Mouse (Mus musculus) T-cell, adult 2 months (primary cell): ENCODE data around the gene Ank3.
"Not testable (repeated sequence)": the region's sequence is repeated elsewhere in the genome, so short reads cannot be mapped to it uniquely, and the experiment has no call there.

Experiments
- DNase-seq: peaks from one replicate; pipeline ENCODE4 v3.0.0; 2022; ENCODE audit warnings: low spot score

Ank3 gene

DNA sequence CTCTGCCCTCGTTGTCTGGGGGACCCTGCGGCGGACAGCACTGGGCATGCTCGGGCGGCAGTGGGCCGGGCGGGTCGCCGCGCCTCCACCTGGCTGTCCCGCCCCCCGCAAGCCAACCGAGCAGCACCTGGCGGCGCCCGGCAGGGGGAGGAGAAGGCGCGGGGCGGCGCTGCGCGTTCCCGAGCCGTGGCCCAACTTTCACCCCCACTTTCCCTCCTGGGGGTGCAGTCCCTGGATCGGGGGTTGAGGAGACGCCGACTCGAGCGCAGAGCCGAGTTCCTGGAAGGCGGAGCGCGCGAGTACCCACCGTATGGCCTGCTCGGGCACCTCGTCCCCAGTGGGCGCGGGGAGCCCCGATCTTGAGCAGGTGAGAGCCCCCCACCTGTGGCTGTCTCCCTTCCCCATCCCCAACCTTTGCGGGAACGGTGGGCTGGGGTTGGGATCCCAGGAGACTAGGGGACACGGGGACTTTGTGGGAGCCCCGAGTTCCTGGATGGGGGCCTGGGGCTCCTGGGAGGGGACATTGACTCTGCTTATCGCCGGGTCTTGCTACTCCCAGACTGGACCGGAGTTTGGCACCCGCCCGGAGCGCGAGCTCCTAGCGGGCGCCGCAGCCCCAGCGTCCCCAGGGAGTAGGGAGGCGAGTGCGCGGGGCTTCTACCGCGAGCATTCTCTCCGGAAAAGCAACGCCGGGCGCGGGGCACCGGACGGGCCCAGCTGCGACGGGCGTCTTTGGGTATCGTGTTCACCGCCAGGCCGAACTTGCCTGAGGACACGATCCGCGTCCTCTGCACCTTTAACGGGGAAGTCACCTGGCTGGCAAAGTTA, at the start of gene Ank3:
TSS of gene Ank3 (plus strand) at position 11 of the 828 bp plus-strand sequence.
- no peak for DNase-seq

DNA sequence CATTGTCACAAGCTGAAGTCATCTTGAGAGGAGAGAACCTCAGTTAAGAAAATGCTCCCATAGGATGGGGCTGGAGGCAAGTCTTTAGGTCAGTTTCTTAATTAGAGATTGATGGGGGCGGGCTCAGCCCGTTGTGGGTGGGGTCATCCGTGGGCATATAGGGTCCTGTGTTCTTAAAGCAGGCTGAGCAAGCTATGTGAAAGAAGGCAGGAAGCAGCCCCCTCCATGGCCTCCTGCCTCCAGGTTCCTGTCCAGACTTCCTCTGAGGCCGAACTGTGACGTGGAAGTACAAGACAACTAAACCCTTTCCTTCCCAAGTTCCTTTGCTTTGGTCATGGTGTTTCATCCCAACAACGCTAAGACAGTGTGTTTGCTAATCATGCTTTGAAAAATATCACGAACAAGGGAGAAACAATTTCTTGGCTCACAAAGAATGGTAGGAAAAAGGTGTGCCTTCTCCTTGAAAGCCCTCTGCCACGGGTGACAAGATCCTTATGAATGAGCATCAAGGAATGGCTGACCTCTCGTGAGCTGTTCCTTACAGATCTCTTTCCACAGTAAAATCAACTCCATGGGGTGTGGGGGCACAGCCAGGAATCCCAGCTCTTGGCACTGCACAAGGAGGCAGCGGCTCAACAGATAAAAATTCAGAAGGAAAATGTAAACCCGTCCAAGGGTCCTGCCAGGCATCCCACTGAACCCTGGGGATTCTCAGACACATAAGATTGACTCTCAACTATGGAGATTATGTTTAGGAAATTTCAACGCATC, 47.3 kb upstream of the Ank3 start:
- DNase-seq, result no peak

DNA sequence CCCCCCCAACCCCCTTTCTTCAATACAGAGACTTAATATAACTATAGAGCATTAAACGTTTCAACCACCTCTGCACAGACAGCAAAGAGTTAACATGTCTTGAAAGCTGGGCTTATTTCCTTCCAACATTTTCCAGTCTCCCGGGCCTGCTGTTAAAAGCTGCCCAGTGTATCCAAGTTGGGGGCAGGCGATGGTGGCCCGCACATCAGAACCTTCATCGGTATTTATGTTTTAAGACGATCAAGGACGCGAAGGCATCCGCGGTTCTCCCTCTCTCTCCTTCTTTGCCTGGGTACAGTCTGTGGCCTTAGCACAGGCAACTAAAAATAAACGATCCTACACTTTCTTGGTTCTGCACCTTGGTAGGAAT, 46.7 kb upstream of the Ank3 start:
- no peak for DNase-seq

DNA sequence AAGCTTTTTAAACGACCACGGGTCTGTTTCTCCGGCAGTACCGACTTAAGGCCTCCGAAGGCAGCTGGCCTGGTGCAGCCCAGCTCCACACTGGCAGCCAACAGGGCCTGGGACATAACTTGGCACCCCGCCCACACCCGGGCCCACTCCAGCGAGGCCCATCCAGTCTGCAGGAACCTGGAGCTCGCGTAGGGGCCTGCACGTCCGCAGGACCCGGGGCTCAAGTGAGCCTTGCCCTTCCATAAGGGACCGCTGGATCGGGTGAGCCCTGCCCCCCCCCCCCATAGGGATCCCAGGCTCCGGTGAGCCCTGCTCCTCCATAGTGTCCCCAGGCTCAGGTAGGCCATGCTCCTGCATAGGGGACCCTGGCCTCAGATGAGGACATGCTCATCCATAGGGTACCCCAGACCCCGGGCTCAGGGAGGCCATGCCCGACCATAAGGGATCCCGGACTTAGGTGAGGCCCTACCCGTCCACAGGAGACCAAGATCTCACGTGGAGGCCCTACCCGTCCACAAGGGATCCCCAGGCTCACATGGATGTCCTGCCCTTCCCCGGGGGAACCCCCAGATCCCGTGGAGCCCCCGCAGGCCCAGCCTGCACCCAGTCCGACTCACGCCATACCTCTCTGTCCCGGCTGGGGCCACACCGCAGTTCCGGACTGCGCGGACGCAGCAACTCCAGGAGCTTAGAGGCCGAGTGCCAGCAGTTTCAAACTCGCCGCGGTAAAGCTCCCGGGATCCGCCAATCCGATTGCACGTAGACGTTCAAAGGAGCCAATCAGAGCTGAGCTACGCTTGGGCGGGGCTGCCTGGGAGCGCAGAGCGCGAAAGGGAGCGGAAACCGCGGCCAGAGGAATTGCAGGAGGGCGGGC, 46.1 kb upstream of the Ank3 start, which contains the start of gene Cdk1:
TSS of gene Cdk1 (minus strand) at position 727 of the 874 bp plus-strand sequence.
- peak; percentile 85 for DNase-seq

DNA sequence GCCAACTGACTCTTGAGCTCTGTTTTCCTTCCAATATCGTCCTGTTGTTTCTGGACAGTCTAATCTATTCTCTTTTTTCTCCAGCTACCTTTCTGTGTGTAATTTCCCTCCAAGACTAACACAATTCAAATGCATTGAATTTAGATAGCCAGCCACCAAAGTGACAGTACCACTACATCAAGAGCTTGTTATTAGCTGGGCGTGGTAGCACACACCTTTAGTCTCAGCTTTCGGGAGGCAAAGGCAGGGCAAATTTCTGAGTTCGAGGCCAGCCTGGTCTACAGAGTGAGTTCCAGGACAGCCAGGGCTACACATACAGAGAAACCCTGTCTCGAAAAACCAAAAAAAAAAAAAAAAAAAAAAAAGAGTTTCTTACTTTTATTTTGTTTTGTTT, 45.5 kb upstream of the Ank3 start:
- DNase-seq, result not testable (repeated sequence)

DNA sequence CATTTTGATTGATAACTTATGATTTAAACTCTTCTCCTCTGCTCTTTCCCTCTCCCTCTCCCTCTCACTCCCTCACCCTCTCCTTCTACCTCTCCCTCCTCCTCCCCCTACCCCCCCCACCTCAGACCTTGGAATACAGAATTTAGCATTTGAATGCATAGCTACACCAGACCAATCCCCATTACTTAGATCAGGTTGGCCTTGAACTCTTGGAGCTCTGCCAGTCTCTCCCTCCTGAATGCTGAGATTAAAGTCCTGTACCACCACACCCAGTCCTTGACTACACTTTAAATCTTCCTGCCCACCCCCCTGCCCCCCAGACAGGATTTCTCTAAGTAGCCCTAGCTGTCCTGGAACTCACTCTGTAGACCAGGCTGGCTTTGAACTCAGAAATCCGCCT, 38.9 kb upstream of the Ank3 start:
- no peak for DNase-seq

DNA sequence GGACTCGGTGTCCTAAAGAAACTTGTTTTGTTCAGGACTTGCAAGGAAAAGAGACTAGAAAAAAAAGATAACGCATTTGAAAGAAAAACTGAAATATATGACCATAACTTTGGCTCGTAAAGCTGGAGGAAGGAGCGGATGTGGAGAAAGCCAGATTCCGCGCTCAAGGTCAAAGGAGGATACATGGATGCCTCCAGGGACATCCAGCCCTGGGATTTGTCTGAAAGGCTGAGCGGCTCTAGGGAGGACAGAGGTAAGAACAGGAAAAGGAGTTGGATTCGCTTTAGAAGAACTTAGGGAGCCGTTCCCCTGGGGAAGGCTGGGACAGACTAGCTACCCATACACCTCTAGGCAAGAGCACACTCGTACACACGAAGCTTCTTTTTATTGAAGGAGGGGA, 32.4 kb upstream of the Ank3 start:
- DNase-seq, result no peak

DNA sequence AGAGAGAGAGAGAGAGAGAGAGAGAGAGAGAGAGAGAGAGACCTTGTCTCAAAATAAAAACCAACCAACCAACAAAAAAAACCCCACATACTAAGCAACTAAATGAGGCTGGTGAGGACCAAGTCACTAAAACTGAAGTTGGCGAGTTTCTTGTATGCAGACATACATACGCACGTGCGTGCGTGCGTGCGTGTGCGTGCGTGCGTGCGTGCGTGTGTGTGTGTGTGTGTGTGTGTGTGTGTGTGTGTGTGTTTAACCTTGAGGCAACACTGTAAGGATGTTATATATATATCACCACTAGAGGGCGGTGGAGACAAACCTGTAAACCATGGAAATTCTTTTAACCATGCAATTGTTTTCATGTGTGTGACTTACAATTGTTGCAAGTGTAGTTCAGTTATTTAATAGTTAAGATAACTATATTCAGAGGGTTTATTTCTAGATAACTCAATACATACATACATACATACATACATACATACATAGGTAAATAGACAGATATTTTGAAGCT, 31.6 kb upstream of the Ank3 start:
- no peak for DNase-seq

DNA sequence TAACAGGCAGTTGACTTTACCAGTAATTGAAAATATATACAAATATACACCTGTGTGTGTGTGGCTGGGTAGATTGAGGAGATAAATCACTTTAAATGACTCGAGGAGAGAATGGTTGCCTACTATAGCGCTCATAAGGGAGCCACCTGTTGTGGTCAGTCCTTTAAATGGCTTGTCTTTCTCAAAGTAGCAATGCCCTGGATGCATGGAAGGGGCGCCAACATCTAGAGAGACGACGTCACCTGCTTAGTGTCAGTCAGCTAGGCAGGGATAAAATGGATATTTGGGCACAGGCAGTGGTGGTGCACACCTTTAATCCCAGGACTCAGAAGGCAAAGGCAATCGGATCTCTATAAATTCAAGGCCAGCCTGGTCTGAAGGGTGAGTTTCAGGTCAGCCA, 29.3 kb upstream of the Ank3 start:
- DNase-seq, result no peak

DNA sequence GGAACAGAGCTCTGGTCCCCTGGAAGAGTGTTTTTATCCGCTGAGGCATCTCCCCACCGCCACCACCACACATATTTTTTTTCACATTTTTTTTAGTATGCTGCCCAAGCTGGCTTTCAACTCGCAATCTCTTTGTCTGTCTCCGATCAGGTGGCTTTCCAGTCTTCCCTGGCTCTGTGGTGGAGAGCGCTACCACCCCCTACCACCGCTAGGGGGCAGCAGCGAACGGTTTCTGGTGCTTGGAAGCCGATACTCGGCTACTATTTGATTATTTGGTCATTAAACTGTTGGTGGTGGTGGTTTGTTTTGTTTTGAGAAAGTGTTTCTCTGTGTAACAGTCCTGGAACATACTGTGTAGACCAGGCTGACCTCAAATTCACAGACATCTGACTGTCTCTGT, 27.1 kb upstream of the Ank3 start:
- no peak for DNase-seq

DNA sequence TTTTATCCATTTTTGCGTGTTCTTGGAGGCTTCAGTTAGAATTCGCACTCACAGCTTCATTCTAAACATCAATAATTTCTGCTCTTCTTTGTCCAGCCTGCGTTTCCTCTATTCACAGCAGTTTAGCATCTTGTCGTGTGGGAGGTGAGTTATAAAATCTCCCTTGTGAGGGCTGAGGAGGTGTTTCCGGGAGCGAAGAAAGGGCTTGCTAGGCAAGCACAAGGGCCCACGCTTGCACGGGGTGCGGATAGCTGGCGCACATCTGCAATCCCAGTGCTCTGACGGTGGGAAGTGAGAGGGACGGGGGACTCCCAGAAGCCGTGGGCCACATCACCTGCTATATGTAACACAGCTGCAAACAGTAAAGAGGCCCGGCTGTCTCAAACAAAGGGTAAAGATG, 26.5 kb upstream of the Ank3 start:
- no peak for DNase-seq

DNA sequence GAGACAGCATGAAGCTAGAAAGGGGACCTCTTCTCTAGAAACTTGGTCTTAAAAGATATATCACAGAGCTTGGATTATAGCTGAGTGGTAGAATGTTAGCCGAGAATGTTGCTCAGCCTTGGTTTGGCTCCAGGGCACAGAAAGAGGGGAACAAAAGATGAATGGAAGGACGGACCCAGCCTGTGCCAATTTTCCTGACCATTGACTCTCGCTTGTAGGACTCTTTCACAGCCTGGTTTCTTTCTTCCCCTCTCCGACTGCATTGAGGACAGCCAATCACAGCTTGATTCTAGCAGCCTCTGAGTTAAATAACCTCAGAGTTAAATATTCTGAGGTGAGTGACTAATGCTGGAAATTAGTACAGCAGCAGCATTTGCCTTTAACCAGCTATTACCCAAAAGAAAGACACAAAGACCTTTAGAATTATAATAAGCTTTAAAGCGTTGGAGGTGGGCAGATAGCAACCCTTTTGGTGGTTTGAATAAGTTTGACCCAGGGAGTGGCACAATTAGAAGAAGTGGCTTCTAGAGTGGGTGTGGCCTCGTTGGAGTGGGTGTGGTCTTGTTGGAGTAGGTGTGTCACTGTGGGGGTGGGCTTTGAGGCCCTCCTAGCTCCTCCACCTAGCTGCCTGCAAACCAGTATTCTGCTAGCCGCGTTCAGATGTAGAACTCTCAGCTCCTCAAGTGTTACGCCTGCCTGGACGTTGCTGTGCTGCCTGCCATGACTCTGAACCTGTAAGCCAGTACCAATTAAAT, 24.6 kb upstream of the Ank3 start:
- DNase-seq, result no peak

DNA sequence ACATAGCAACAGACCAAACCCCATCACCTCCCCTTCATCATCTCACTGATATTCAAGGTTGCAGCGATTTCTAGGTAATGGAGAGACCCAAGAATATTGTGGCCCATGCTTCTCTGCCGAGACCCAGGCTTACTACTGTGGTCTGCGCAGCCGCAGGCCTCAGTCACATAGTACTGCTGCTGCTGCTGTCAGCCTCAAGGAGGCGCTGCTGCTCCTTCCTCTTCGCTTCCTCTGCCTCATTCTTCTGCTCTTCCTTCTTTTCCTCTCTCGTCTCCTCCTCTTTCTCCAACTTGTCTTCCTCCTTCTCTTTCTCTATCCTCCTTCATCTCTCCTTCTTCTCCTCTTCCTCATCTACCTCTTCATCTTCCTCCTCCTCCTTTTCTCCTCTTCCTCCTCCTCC, 23.4 kb upstream of the Ank3 start:
- no peak for DNase-seq

DNA sequence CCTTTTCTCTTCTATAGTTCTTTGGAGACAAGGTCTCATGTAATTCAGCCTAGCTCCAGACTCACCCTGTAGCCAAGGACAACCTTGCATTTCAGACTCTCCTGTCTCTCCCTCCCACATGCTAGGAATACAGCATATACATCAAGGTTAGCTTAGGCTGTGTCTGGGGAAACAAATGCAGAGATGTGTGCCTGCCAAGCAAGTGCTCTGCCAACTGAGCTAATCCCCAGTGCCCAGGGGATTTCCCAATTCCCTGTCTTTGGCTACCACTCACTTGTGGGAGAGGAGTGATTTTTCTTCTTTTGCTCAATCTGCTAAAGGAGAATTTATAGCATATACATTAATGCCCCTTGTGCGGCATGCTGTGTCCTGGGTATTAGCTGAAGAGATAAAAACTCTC, 15.4 kb upstream of the Ank3 start:
- DNase-seq, result no peak

DNA sequence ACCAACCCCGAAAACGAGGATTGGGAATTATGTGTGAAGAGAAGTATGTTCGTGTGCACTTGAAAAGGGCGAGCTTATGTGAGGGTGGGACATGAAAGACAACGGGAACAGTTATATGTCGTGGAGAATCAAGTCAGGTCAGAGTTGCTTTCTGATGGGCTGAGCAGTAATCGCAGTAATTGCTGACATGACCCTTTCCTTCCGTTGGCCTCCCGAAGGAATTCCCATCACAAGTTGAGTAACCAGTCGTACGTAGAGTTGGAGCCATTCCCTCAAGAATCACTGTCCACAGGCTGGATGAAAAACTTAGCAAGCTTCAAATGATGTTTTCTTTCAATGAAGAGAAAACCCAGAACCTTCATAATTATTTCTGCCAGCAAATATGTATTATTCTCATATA, 13.9 kb upstream of the Ank3 start:
- no peak for DNase-seq

DNA sequence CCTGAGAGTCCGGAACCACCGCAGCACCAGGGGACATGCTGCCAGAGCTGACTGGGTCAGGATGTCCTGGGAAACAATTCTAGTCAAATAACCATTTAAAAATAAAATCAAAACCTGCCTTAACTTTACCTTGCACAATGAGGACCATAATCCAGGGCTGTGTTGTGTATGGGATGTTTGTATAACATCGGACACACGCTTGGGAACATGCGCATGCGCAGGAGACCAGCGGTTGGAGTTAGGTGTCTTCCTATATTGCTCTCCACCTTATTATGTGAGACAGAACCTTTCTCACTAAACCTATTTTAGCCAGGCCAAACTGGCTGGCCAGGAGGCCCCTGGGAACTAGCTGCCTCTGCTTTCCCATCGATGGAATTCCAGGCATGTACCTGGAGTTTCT, 13.4 kb upstream of the Ank3 start:
- DNase-seq, result no peak

DNA sequence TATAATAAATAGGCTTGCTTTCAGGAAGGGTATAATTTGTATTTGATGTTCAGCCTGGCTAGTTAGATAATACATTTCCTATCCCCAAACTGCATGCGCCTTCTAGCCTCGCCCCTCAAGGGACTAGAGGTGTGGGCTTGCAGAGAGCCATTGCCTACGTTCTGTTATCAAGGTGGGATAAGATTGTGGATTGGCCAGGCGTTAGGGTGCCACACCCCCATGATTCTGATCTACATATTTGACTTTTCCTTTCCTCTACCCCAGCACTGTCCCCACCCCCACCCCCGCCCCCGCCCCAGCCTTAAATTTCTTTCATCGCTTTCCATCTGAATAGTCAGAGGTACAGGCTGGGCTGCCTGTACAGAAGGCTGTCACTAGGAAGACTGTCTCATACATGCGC, 11.8 kb upstream of the Ank3 start:
- DNase-seq, result no peak

DNA sequence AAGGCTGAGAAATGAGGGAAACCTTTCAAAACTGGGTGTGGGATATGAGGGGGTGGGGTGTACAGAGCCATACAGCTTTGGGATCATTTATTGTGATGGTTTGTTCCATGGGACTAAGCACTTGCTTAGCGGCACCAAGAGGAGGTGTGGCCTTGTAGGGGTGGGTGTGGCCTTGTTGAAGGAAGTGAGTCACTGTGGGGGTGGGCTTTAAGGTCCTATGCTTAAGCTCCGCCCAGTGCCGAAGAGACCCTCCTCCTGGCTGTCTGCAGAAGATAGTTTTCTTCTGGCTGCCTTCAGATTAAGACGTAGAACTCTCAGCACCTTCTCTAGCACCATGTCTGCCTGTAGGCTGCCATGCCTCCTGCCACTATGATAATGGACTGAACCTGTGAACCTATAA, 9.1 kb upstream of the Ank3 start:
- no peak for DNase-seq

DNA sequence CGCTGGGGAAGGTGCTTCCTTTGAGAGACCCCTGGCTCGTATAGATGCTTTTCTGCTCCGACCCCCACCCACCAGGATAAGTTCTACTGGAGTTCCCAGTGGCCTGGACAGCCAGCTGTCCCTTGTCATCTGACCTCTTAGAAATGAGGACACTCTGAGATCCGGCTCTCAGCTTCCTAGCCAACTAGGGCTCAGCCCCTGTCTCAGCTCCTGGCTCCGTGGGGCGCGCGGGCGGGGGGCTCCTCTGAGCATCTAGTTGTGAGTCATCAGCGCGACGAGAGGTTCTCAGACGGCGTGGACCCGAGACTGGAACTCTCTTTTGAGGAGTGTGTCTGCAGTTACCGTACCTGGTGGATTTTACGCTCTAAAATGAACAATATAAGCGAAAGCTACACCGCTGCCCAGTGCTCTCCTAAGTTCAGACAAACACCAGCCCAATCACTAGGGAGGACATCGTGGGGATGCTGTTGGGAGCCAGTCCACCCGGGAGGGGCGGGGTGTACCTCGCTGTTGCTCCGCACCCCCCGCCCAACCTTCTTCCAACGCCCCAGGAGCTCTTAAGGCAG, 293 bp upstream of the Ank3 start:
- no peak for DNase-seq

DNA sequence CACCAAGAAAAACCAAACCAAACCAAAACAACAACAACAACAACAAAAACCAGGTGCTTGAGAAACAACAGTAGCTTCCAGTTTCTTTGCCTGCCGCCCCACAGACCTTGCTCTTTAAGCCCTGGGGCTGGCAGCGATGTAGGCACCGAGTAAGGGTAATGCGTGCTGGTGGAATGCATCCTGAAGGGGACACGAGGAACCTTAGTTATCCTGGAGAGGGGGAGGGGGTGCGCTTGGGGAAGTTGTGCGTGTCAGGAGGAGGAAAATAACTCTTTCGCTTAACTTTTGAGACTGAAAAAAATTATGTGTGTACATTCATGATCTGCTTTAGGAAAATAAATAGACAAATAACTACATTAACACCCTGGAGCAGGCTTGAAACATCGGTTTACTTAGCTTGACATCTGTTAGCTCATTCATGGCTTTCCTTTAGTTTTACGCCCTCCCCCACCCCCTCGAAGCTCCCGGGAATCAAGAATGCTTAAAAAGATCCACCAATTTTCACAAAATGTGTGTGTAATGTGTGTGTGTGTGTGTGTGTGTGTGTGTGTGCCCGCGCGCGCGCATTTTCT, 1.3 kb downstream of the Ank3 start:
- no peak for DNase-seq

DNA sequence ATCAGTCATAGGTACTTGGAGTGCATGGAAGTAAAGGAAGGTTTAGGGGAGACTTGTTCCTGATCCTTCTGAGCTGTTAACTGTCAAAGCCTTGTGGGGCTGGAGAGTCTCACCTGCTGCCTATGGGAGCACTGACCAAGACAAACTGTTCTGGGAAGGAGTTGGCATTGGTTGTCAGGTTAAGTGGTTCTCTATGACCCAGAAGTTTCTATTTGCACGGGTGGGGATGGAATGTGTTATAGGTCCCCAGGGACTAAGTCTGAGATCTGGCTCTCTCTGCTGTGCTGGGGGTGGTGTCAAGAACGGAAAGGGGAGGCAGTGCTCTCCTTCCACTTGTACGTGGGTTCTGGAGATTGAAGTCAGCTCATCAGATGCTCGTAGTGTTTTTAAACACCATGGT, 6.9 kb downstream of the Ank3 start:
- DNase-seq, result no peak
